Mouse (Mus musculus) G1E (cell line): ENCODE data around the gene Fam118b. TPM values are rescaled to one million over a fixed set of nuclear protein-coding genes. Genes with fewer than 3 reads are reported as not detected.

Experiments
- ATAC-seq: 2 replicates; pipeline ENCODE4 v1.8.0; 2016; ENCODE audit warnings: mild to moderate bottlenecking; ENCODE audit not compliant: insufficient number of reproducible peaks, poor library complexity, low FRiP score, severe bottlenecking; ENCODE audit errors: extremely low read depth
- DNase-seq: peaks from one replicate; pipeline ENCODE4 v3.0.0; 2012; ENCODE audit warnings: low spot score
- H3K27me3 ChIP-seq: 2 replicates; pipeline ENCODE4 v1.6.1; 2012; ENCODE audit warnings: mild to moderate bottlenecking, low read length, inconsistent platforms; ENCODE audit not compliant: insufficient read depth
- H3K36me3 ChIP-seq: replicated peaks from 2 replicates; pipeline ENCODE3; 2012; ENCODE audit warnings: mild to moderate bottlenecking, inconsistent platforms
- H3K4me1 ChIP-seq: 2 replicates; pipeline ENCODE4 v1.6.1; 2012; ENCODE audit warnings: low read depth, low read length, inconsistent platforms, mixed read lengths; ENCODE audit not compliant: insufficient read depth
- H3K4me3 ChIP-seq: 2 replicates; pipeline ENCODE4 v1.5.1; 2012; ENCODE audit warnings: low read depth, mild to moderate bottlenecking, inconsistent platforms, low read length, moderate library complexity, mixed read lengths
- H3K9me3 ChIP-seq: replicated peaks from 2 replicates; pipeline ENCODE4 v1.6.1; 2012; ENCODE audit warnings: inconsistent platforms
- CTCF ChIP-seq: IDR thresholded peaks from 2 replicates; pipeline ENCODE4 v1.5.1; 2012; ENCODE audit warnings: low read depth, low read length, inconsistent platforms, mixed read lengths
- GATA1 ChIP-seq: IDR thresholded peaks from 2 replicates; pipeline ENCODE4 v1.6.1; 2012; ENCODE audit warnings: borderline replicate concordance, low read length, inconsistent platforms, mixed read lengths
- GATA2 ChIP-seq: IDR thresholded peaks from 2 replicates; pipeline ENCODE4 v1.6.1; 2012; ENCODE audit warnings: low read depth, low read length, inconsistent platforms, borderline replicate concordance
- POLR2AphosphoS5 ChIP-seq: IDR thresholded peaks from 2 replicates; pipeline ENCODE4 v1.6.1; 2012; ENCODE audit warnings: low read depth, low read length, inconsistent platforms; ENCODE audit not compliant: insufficient replicate concordance
- TAL1 ChIP-seq: conservative IDR thresholded peaks from 2 replicates; pipeline ENCODE4 v1.6.1; 2012; ENCODE audit warnings: low read depth, low read length, inconsistent platforms, mixed read lengths
- polyA plus RNA-seq: library from polyadenylated mRNA; stranded (reverse); fragments of >175 nt; gene quantifications from 2 replicates; pipeline ENCODE4 v1.2.3, GENCODE M21; 2012
- total RNA-seq, 2 experiments: library from RNA; stranded (forward) in 1 of 2; stranded (reverse) in 1 of 2; fragments of 200-1000 nt in 1 of 2; fragments of >200 nt in 1 of 2; fragmentation: Nextera tagmentation in 1 of 2; gene quantifications; 2 replicates each; pipeline ENCODE4 v1.2.3; 2014 to 2017

Fam118b gene
- total and polyA plus RNA-seq, 3 experiments, result 9.5 to 44.0 (median 38.7) TPM

DNA sequence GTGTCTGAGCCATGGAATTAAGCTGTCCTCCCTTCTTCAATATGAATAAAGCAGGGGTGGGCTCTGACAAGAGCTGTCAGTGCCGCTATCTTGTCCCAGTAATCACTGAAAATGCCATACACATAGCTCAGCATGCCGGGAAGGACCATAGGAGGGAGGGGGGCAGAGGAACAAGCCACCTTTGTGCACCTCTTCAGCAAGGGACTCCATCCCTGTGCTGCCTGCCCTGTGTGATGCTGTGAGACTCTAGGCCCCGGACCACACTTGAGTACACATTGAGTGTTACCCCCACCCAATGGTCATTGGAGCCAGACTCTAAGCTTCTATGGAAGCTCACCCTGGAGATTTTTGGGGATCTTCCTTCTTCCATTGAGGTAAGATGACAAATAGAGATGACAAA, 18.7 kb upstream of the Fam118b start:
- ATAC-seq, result no peak
- H3K36me3 ChIP-seq, result no peaks in the 10 kb centered on the region
- peaks cover 17% of the 10 kb centered on the region for H3K27me3 ChIP-seq
- 0 out of 2 replicates have a peak, but pooled peaks cover 2% of the 10 kb centered on the region for H3K9me3 ChIP-seq
- no peaks in the 10 kb centered on the region for H3K4me1 ChIP-seq
- DNase-seq, result no peak
- no peak for TF ChIP-seq GATA2
- no peak for TF ChIP-seq POLR2AphosphoS5
- TF ChIP-seq GATA1, result no peak
- no peak for TF ChIP-seq CTCF
- no peak for TF ChIP-seq TAL1
- H3K4me3 ChIP-seq, result no peak overlapping the region

DNA sequence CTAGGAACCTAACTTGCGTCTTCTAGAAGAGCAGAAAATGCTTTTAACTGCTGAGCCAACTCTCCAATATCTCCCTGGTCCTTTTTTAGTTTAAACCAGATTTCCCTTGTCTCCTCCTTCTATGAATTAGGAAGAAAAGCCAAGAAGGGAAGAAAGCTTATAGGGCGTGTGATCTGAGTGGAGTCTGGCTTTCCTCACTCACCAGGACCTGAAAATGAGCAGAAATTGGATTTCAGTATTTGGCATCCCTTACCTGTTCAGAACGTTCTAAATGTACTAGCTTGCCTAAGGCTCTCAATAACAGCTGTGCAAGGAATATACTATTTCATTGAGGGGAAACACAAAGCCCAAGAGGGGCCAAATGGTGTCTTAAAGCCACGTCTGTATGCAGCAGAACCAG, 16.7 kb upstream of the Fam118b start:
- H3K27me3 ChIP-seq, result peaks cover 15% of the 10 kb centered on the region
- 0 out of 2 replicates have a peak, but pooled peaks cover 2% of the 10 kb centered on the region for H3K9me3 ChIP-seq
- no peak overlapping the region for H3K4me3 ChIP-seq
- peaks cover 5% of the 10 kb centered on the region for H3K36me3 ChIP-seq
- no peak for ATAC-seq
- no peaks in the 10 kb centered on the region for H3K4me1 ChIP-seq
- no peak for TF ChIP-seq POLR2AphosphoS5
- DNase-seq, result no peak

GRCm38 (mm10) chr9:35283415-35284069, 15.9 kb upstream of the Fam118b start:
- Histone ChIP-seq H3K36me3 (peaks cover 13% of the 10 kb centered on the region), H3K9me3 (0 out of 2 replicates have a peak, but pooled peaks cover 2% of the 10 kb centered on the region), H3K4me3 (no peak overlapping the region), H3K4me1 (no peaks in the 10 kb centered on the region), H3K27me3 (peaks cover 10% of the 10 kb centered on the region)
- DNase-seq, result no peak
- TF ChIP-seq TAL1, result no peak
- TF ChIP-seq POLR2AphosphoS5, result no peak
- TF ChIP-seq GATA1, result no peak
- TF ChIP-seq CTCF, result no peak
- TF ChIP-seq GATA2, result no peak
- no peak for ATAC-seq

GRCm38 (mm10) chr9:35282851-35283200, 15.2 kb upstream of the Fam118b start:
- ATAC-seq (no peak), DNase-seq (no peak)
- 0 out of 2 replicates have a peak, but pooled peaks cover 2% of the 10 kb centered on the region for H3K9me3 ChIP-seq
- no peaks in the 10 kb centered on the region for H3K4me1 ChIP-seq
- peaks cover 19% of the 10 kb centered on the region for H3K36me3 ChIP-seq
- TF ChIP-seq POLR2AphosphoS5 (no peak), GATA1 (no peak), CTCF (no peak), GATA2 (no peak), TAL1 (no peak)
- peaks cover 8% of the 10 kb centered on the region; the same call in 1 of the 2 replicates for H3K27me3 ChIP-seq
- H3K4me3 ChIP-seq, result no peak overlapping the region

DNA sequence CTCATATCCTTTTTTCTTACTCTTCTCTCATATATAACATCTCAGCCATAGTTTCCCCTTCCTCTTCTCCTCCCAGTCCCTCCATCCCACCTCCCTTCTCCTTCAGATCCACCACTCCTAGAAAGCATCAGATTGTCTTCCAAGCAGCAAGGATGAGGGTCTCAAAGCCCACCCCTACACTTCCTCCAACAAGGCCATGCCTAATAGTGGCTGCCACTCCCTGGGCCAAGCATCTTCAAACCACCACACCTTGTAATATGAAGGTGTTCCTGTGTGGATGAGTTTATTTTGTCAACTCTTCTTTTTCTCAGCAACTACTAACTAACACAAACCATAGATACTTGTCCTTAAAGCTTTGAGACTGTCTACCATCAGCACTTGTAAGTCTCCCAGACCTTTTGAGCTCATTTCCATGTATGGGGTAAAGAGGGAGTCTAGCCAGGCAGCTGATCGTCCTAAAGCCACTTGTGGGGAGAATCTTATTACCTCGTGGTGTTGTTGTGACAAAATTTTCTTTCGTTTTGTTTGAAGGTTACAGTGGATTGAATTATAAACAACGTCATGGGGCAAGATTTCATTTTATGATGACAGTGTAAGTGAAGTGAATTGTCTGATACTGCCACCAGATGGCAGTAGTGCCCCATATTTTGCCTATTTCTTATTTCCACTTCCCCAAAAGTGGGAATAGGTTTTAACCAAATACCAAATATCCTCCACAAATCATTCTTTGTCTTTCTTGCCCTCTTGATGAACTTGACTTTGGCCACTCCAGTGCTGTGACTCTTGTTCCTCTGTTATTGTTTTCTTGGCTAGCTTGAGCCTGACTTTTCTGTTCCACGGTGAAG, 14.6 kb upstream of the Fam118b start:
- no peak for DNase-seq
- no peak for ATAC-seq

GRCm38 (mm10) chr9:35278451-35278850, 10.8 kb upstream of the Fam118b start:
- TF ChIP-seq TAL1 (no peak), GATA1 (no peak), POLR2AphosphoS5 (no peak), CTCF (no peak), GATA2 (no peak)
- Histone ChIP-seq H3K27me3 (peaks cover 3% of the 10 kb centered on the region; the same call in 1 of the 2 replicates), H3K4me3 (no peak overlapping the region), H3K4me1 (no peaks in the 10 kb centered on the region), H3K9me3 (0 out of 2 replicates have a peak, but pooled peaks cover 2% of the 10 kb centered on the region), H3K36me3 (peaks cover 62% of the 10 kb centered on the region)
- ATAC-seq (no peak), DNase-seq (no peak)

More for the DNA sequence above, 14.6 kb upstream of the Fam118b start:
- H3K4me3 ChIP-seq, result no peak overlapping the region
- peaks cover 8% of the 10 kb centered on the region; the same call in 1 of the 2 replicates for H3K27me3 ChIP-seq
- H3K9me3 ChIP-seq, result 0 out of 2 replicates have a peak, but pooled peaks cover 2% of the 10 kb centered on the region
- no peaks in the 10 kb centered on the region for H3K4me1 ChIP-seq
- TF ChIP-seq POLR2AphosphoS5 (no peak), CTCF (peak; percentile 15; the same call in 1 of the 2 replicates)
- peaks cover 25% of the 10 kb centered on the region for H3K36me3 ChIP-seq
